Mouse (Mus musculus) granulocyte monocyte progenitor cell, adult 5-6 weeks (primary cell): Measurements from ENCODE around the gene Mrpl14. TPM values are rescaled to one million over a fixed set of nuclear protein-coding genes. Genes with fewer than 3 reads are reported as not detected.

Source experiments
- ATAC-seq: replicated peaks from 2 replicates; pipeline ENCODE4 v1.8.0; 2016; ENCODE audit warnings: mild to moderate bottlenecking, moderate TSS enrichment, inconsistent platforms; ENCODE audit not compliant: poor library complexity, severe bottlenecking
- total RNA-seq, 2 experiments: library from RNA; stranded (forward) in 1 of 2; stranded (reverse) in 1 of 2; fragments of 200-712, 200-1000 nt in 1 of 2; fragments of >200 nt in 1 of 2; fragmentation: Nextera tagmentation in 1 of 2; gene quantifications; 2 replicates each; pipeline ENCODE4 v1.2.3; 2014 to 2017

The Mrpl14 gene
- total RNA-seq (2014; fragmentation: Nextera tagmentation) (81.2 and 91.4 TPM in 2 replicates), total RNA-seq (2017) (10.6 and 36.8 TPM in 2 replicates)

GRCm38 (mm10) chr17:45686093-45686619 lies at the start of gene Mrpl14:
Gene Mrpl14, plus strand, starts transcription at chr17:45686322.
- peak; percentile 77 for ATAC-seq

- ATAC-seq, result no peak
Observed at GRCm38 (mm10) chr17:45638596-45639295, 47.4 kb upstream of the Mrpl14 start.

GRCm38 (mm10) chr17:45641981-45642380 lies 44.1 kb upstream of the Mrpl14 start:
- no peak for ATAC-seq

- ATAC-seq, result peak; percentile 55; the same call in 1 of the 2 replicates
Observed at GRCm38 (mm10) chr17:45642701-45643100, 43.4 kb upstream of the Mrpl14 start.

GRCm38 (mm10) chr17:45644185-45644584 lies 41.9 kb upstream of the Mrpl14 start:
- no peak for ATAC-seq

GRCm38 (mm10) chr17:45653233-45653632 lies 32.9 kb upstream of the Mrpl14 start:
- ATAC-seq, result no peak

- peak; percentile 70 for ATAC-seq
Observed at GRCm38 (mm10) chr17:45655820-45656219, 30.3 kb upstream of the Mrpl14 start.

GRCm38 (mm10) chr17:45659225-45659624 lies 26.9 kb upstream of the Mrpl14 start, which contains the start of gene Capn11:
Gene Capn11, minus strand, starts transcription at chr17:45659325.
- ATAC-seq, result no peak

- ATAC-seq, result peak; percentile 82
Observed at GRCm38 (mm10) chr17:45663106-45663919, 22.8 kb upstream of the Mrpl14 start.

GRCm38 (mm10) chr17:45664608-45665007 lies 21.5 kb upstream of the Mrpl14 start:
- ATAC-seq, result no peak

- no peak for ATAC-seq
Observed at GRCm38 (mm10) chr17:45666091-45666490, 20.0 kb upstream of the Mrpl14 start.

GRCm38 (mm10) chr17:45667481-45667880 lies 18.6 kb upstream of the Mrpl14 start:
- no peak for ATAC-seq

GRCm38 (mm10) chr17:45667986-45668385 lies 18.1 kb upstream of the Mrpl14 start:
- no peak for ATAC-seq

- no peak for ATAC-seq
Observed at GRCm38 (mm10) chr17:45671821-45672220, 14.3 kb upstream of the Mrpl14 start.

GRCm38 (mm10) chr17:45672598-45672997 lies 13.5 kb upstream of the Mrpl14 start:
- ATAC-seq, result peak; percentile 58

GRCm38 (mm10) chr17:45678106-45678505 lies 8.0 kb upstream of the Mrpl14 start:
- peak; percentile 53 for ATAC-seq

- ATAC-seq, result no peak
Observed at GRCm38 (mm10) chr17:45680391-45680980, 5.6 kb upstream of the Mrpl14 start.

- ATAC-seq, result no peak
Observed at GRCm38 (mm10) chr17:45681588-45681987, 4.5 kb upstream of the Mrpl14 start.

GRCm38 (mm10) chr17:45682843-45683242 lies 3.3 kb upstream of the Mrpl14 start:
- no peak for ATAC-seq

- no peak for ATAC-seq
Observed at GRCm38 (mm10) chr17:45684667-45685131, 1.4 kb upstream of the Mrpl14 start.
